Mouse (Mus musculus) monocyte, adult 2 months (primary cell): ENCODE measurements at regions not wholly inside any gene's neighbourhood (a gene's known extent, or its start where the extent isn't known, plus 50 kb on each side); places are given as distances from the start of the nearest gene placed in this dataset.

Experiments used
- DNase-seq, 2 experiments: peaks; one replicate each; pipeline ENCODE4 v3.0.0; 2022; ENCODE audit warnings: low spot score in 2 of 2, low read depth in 1 of 2

DNA sequence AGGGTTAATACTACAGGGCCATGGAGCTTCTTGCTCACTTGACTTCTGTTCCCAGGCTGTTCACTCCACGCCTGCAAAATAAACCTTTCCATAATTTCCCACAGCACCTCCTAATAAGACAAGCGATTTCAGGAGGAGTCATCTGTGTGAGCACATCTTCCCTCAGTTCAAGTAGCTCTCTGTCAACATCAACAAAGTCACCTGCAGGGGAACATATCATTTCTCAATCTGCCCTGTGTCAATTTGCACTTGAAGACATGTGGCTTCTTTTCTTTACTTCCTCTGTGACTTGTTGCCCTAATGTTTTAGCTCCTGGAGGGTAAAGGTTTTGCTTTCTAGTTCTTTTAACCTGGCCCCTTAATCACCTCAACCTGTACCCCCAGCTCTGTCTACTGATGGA is 474.7 kb upstream of the Cited2 start:
- no peak for DNase-seq

DNA sequence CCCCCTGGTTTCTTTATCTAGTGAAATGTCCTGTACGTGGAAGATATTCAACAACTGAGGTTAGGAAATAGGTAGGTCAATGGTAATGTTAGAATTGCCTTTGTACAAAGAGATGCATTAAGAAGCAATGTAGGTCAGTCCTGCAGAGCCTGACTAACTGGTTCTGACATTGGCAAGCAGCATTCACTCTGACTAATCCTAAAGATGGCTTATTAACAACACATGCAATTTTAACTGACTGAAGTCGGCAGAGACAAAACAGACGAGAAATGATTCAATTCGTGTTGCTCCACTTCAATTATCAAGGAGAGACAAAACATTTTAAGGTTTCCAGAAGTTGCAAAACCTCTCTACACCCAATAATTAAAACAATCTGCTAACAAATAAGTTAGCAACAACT is 470.0 kb upstream of the Cited2 start:
- DNase-seq: no peak

DNA sequence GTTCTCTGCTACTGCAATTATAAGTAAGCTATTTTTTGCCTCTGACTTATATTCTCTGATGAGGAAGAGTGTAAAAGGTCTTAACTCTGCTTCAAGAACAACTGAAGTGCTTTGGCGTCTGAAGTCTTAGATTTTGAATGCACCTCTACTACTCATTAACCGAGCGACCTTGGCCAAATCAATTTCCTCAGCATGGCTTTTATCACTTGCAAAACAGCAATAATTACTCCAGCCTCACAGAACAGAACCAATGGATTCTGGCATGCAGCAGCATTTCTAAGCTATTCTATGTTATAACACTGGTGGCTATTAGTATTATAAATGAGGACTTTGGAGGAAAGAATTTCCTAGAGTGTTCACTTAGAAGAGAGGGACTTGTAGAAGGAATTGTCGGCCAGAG is 462.9 kb upstream of the Cited2 start:
- DNase-seq: no peak

DNA sequence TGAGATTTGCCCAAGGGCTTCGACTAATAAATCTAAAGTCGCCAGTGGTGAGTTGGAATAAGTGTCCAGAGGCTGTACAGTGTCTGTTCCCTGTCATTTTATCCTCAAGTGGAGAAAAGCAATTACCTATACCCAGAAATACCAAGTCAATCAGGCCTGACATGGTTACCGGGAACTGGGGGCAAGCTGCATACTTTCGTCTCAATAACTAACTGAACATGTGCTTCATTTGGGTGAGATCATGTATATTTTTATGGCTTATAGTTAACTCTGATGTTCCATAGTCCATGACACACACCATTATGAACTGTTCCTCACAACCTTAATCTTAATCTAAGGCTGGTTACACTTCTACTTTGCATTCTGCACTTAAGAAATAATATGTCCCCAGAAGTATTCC is 462.4 kb upstream of the Cited2 start:
- DNase-seq: no peak

DNA sequence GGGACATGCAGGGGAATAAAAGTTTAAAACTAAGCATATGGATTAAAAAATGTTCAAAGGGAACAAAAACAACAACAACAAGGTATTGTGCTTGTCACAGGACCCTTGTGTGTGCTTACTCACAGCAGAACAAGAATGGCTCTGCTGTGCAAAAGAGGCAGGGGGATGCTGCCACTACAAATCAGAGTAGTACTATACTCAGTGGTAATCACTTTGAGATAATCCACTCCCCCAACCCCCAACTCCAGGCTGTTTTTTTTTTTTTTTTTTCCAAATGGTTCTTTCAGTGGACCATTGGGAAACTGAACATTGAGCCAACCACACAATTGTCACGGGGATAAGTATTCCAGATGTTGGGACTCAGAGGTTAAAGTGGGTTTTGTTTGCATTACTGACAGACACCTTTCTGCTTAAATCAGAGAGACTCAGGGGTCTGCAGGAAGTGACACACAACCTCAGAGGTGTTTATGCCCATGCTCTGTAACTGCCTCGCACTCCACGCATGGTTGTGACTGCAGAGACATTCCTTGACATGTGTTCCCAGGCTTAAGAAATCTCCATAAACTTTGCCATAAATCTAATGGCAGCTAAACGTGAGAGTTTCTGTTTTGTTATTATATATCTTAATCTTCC is 461.7 kb upstream of the Cited2 start:
- no peak for DNase-seq

DNA sequence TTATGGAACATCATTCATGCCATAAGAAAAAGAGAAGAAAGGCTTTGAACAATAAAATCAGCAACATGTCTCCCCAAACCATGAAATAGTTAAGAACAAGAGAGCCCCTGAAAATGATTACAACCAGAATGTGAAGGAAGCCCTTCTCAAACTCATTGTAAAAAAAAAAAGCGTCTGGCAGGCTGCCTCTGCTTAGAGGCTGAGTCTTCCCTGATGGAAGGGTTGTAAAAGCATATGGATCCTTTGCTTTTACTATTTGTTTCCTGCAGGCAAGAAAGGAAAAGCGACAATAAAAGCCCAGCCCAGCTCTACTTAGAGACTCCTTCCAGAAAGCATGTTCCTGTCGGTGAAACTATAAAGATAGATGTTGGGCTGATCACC is 461.2 kb upstream of the Cited2 start:
- no peak for DNase-seq

DNA sequence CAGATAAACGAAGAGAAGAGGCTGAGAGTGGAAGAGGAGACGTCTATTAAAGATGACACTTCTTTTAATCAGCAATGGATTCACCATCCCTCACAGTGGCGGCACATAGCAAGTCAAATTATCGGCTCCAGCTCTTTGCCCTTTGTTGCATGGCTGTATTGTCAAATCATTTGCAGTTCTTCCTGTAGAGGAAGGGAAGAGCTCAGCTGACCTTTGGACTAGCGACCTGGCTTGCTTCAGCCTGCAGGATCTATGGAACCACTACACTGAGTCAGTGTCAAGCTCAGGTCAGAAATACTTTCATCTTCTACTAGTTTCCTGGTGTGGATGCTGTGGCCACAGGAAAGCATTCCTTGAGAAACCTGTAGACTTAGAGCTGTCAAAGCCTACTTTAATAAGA is 450.4 kb upstream of the Cited2 start:
- DNase-seq: no peak

DNA sequence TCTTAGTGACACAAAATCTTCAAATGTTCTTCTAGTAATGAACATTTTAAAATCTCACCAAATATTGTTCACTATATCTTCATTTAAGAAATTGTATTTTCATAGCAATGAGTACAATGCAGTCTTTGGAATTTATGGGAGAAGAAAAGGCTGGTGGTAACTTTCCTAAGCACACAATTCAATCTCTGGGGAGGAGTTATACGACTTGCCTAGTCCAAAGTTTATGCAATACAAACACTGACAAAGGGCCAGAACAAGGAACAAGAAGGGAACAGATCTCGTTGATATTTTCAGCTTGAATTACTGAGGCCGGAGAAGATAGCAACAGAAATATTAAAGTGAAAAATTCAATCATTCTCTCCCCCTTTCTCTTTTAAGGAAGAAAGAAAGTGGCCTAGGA is 449.2 kb upstream of the Cited2 start:
- DNase-seq: no peak

DNA sequence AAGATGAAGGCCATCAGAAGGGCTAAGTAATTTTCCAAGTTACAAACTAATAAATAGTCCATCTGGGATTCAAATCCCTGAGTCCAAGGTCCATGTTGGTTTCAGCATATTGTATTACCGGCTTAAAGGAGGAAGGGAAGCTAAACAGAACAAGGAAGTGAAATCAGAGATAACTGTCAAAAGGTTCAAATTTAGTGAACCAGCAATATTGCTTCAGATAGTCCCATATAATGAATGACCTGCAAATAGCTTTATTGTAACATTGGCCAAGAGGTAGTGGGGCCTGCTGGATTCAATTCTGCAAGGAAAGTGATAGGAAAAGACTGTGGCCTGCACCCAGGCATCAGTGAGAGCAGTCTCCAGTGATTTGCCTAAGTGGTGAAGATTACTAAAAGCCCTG is 447.8 kb upstream of the Cited2 start:
- DNase-seq: no peak

DNA sequence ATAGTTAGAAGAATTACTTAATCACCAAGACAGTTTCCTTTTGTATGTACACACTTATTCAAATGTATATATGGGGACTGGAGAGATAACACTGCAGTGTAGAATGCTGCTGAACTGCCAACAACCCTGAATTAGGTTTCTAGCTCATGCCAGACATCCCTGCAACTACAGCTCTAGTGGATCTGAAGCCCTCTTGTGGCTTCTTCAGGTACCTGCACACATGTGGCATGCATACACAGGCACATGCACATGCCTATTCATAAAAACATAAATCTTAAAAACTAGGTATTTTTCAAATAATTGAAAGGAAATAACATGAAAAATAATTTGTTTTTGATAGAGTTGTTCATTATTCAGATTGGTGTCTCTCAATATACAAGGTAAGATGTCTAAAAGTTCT is 445.1 kb upstream of the Cited2 start:
- DNase-seq: no peak

DNA sequence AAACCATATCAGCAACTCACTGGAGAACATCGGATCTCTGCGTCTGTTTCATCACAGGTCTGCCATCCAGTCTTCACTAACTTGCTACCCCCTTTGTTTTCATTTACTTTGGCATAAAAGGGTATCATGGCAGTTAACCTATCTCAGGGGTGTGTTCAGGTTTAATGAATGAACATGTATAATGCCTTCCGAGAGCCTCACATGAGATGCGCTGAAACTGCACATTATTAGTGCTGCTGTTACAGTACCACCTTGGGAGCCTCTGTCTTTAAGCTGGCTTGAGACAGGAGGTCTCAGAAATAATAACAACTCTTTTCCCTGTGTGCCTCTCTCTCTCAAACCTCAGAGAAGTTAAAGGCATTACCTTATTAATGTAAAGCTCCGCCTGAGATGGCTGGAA is 438.2 kb upstream of the Cited2 start:
- no peak for DNase-seq

DNA sequence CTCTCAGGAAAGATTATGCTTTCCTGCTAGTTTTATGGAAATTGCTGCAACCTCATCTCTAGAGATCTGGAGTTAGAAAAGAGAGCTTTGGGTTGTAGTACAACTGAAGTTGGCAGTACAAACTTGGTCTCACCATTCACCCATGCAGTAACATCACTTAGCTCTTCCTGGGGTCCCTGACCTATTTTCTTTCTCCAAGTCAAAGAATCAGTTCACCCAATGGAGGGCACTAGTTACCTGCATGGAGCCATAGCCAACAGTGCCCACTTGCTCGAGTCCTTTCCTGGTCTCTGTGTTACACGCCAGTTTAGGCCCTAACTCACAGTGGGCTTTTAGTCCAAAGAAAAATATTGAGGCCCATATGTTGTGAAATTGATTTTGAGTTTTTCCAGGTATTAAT is 435.9 kb upstream of the Cited2 start:
- DNase-seq: no peak

DNA sequence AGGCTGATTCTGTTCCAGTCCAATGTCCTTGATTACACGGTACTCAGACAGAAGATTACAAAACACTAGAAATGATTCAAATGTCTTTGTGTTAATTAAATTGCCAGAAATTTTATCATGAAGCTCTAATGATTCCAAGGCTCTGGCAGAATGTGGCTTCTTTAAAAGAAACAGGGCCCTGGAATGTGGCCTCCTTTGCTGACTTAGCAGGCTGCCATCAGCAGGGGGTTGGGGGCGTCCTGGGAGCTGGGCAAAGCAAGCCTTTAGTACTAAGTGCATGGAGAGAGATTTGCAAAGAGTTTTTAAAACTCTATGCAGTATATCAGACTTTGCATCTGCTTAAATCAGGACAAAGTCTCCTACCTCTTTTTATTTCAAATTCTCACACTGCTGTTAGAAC is 434.8 kb upstream of the Cited2 start:
- no peak for DNase-seq

DNA sequence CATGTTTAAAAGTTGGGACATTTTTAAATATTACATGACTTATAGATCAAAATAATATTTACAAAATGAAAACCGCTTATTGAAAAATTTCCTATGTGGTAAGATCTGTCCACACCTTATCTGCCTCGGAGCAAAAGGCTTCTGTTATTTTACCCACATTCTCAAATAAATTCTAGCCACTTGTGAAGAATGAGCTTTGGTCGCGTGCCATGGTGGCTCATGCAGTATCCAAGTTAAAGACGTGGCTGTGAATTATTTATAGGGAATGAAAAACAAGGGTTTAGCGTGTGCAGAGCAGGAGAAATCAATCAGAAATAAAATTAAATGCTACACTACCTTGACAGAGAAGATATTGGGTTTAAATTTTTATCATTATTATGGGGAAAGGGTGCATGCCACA is 430.7 kb upstream of the Cited2 start:
- DNase-seq: no peak

DNA sequence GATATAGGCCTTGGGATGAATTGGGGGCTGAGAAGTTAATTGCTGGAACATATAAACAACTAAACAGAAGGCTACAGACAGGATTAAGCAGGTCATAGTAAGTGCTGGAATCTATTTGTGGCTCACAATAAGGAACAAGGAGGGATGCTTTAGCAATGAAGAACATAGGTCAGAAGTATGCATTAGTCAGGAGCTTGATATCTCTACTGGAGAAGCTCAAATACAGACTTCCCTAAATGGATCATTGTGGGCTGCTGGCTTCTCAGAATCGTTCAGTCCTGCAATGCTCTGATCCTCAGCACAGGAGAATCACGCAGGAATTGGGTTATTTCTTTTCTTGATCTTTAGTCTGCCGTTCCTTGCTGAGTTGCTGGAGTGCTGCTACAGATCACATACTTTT is 428.6 kb upstream of the Cited2 start:
- DNase-seq: no peak

DNA sequence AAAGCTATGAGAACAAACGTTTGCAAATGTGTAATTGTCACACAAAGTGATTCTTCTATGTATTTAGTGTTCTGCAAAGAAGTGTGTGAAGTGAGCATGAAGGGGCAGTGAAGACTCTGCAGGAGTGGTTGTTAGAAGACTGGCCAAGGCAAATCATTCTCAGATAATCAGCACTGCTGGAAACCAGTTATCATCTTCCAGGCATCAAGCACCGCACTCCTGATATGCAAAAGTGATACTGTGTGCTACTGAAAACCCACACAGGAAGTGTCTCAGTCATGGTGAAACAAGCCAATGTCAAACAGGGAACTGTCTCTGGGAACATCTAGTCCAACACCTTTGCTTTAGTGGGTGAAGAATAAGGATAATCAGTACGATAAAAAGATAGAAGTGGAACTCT is 427.9 kb upstream of the Cited2 start:
- DNase-seq: no peak

DNA sequence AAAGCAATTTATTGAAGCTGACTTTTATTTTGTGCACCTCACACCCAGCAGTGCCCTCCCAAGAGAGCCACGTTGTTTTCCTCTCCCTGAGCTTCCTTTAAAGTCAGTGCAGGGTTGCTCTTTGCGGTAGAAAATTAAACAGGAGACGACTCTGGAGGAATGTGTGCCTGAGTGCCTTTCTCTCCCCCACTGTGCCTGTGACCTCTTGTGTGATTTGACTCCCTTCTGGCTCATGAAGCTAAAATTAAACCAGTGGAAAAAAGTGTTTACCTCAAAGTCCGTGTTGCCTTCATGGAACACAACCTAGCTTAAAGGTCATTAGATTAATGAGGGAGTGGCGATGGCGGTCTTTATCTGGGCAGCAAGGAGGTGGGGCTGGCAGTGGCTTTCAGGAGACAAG is 423.4 kb upstream of the Cited2 start:
- no peak for DNase-seq

DNA sequence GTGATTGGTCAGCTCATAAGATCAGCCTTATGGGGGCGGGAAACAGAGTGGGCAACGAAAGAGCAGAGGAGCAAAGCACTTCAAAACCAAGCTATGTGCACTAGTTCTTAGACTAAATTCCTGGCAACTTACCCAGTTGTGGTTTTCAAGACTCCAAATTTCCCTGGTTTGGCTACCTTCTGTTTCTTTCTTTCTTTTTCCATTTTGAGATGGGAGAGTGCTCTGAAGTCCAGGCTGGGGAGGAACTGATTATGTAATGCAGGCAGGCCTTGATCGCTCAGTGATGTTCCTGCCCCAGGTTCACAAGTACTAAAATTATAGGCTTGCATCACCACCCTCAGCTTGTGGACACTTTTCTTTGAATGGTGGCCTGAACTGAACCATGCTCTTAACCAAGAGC is 396.3 kb upstream of the Cited2 start:
- DNase-seq: no peak

DNA sequence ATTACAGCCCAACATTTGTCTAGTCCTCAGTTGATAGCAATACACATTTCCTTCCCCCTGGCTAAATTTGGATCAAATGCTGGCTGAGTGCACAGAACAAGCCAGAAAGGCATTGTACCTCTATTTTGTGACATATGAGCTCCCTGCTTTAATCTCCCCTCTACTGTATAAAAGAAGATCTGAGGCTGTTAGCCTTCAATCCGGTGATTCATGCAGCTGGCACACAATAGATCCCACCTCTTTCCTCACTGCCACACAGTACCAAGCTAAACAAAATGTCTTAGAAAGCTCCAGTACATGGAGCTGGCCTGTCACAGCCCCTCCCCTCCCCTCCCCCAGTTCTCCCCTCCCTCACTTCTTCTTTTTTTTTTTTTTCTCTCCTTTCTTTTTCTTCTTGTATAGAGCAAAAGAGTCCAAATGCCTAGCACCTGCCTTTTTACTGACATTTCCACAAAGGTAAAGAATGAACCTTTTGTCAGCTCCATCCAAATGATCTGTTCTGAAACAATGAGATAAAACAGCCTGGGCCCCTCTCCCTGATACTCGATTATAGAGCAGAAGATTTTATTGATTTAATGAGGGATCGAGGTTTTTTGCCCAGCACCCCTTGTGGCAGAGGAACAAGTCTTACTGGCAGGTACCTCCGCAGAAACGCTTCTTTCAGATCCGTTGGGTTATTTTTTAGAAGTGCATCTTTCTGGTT is 392.0 kb upstream of the Cited2 start:
- DNase-seq: no peak

DNA sequence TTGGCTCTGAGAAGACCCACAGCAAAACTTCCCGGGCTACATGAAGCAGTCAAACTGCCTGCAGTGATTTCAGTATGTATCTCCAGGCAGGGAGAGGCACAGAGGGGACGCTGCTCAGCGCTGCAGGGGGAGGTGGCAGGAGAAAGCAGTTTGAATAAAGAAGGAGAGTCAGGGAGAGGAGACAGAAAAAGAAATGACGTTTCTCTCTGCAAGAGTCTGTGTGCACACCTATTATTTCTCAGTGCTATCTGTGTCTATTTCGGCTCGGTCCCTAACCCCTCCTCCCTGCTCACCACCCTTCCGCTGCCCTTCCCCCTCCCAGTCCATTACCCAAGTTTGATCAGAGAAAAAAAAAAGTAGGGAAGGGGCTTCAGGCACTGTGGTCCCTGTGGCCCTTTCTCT is 391.4 kb upstream of the Cited2 start:
- no peak for DNase-seq

DNA sequence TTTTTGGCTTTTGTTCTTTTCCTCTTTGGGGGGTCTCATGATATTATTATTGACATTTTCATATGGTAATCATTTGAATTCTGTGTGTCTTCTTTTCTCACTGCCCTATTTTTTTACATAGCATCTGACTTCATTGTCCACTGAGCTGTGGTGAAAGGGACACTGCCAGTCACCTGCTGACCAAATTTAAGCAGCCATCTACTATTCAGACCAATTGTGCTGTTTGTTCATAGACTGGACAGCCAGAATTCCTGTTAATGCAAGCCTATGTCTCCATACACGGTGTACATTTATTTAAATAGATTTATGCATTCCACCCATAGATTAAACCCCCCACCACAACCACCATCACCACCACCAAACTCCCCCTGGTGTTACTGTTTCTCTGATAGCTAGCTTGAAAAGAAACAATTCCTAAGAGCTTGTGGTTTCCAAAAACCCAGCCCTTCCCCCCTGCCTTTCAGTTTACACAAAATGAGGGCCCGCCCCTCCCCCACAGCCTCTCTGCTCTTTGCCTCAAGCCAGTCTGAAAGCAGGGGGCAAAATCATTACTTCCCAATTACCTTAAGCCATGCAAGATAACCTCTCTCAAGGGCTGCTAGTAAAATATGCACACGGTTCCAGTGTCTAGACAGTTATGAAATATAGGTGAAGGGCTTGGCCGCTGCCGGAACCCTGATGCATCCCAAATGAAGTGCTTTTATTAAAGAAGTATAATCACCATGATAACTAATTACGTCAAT is 390.8 kb upstream of the Cited2 start:
- DNase-seq: no peak

DNA sequence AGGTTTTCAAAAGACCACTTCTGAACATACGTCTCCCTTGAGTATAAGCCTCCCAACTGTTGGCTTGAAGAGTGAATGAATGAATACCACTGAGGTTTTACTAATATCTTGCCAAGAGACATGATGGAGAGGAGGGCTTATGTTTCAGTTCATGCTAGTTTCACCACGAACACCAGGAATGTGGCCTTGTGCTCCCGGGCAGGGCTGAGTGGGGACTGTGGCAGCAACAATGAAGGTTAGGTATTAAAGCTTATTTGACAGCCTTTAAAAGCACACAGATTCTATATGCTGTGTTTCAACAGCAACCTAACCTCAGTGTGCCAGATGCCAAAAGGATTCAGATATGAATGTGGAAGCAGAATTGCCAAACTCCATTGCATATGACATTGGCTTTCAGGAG is 390.0 kb upstream of the Cited2 start:
- DNase-seq: no peak

DNA sequence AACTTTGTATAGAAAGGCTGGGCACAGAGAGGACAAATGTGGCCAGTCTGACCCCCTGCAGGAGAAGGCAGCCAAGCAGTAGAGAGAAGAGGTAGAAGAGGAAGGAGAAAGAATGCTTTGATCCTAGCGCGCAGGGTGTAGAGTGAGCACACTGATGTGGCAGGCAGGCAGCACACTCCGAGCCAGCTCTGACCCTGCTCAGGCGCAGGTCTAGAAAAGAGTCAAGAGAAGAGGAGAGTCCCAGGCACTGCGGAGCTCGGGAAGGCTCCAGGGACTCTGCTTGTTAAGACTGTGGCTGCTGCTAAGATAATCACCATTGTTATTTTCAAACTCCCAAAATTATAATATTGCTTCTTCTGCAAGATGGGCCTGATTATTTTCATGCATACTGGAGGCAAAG is 389.3 kb upstream of the Cited2 start:
- no peak for DNase-seq
